Mouse (Mus musculus): ENCODE results near the gene Ctxn1.
"Not testable (repeated sequence)": the region's sequence is repeated elsewhere in the genome, so short reads cannot be mapped to it uniquely, and the experiment has no call there.

Ctxn1 gene

DNA sequence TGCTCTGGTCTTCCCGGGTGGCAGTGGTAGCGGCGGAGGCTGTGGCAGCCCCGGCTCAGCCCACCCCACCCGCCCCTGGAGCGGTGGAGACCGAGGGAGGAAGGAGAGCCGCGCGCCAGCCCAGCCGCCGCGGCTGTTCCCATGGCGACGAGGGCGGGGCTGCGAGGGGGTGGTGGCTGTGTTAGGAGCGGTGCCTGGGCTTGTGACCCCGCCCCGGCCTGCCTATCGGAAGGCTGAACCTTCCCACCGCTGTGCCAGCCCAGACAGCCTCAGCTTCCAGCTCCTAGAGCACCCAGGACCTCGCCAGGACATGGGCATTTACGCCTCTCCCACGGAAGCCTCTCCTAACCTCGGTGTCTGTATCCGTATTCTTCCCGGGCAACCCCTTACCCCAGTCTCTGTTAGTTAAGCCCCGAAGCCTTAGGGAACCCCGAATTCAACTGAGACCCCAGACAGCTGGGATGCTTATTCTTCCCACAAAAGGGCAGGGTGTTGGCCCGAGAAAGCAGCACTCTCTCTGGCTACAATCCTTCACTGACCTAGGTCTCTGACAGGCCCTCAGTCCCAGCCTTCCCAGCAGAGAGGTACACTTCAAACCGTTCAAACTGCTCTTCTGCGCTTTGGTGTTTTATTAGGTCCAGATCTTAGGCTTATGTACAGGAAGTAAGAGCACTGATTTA, at the start of gene Ctxn1:
Gene Ctxn1 (minus strand): TSS at position 150 of the 680 bp plus-strand sequence.
- DNase-seq: peak; percentile 98

DNA sequence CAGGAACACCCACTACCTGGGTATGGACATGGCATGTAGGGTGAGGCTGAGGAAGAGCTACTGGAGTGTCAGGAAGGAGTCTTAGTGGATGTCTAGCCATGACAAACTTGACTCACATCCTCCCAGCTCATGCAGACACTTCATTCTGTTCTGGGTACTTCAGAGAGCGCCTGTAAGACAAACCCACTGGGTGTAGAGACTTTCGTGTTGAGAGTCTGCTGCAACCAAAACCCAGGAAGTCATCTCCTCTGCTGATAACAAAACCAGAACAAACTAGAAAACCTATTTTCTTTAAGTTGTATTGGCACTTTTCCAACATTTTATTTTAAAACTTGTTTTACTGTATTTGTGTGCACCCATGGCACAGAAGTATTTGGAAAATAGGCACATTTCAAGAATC, 46.8 kb upstream of the Ctxn1 start:
- DNase-seq: no peak

DNA sequence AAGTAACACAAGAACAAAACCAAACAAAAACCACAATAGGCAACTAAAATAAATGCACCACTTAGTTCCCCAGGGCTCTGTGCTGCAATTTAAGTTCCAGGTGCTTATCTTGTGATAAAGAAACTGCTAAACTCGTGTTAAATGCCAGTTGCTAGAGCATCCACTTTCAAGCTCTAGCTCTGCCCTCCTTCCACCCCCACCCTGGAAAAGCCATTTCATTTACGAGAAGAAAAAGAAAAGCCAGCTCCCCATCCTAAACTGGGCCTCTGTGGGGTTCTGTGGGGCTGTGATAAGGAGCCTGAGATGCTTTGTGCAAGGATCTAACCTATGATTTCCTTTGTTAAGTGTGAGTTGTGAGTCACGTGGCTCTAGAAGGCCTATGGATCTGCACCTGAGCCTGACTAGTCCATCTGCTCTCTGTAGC, 45.1 kb upstream of the Ctxn1 start:
- DNase-seq: peak; percentile 34

DNA sequence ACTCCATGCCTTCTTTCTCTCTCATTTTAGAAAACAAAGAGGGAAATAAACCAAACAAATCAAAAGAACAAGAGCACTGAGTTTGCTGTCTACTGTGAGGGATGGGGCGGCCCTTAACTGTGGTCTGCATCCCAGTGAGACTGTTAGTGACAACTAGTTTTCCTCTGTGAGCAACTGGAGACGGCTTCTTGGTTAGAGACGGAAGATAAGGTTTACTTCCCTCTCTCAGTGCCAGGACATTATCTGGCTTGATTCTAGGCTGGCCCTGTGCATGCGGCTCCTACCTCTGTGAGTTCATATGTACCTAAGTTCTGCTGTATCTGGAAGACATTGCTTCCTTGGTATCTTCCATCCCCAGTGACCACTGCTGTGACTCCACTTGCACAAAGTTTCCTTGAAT, 38.7 kb upstream of the Ctxn1 start:
- DNase-seq: no peak

- DNase-seq: no peak
Observed at GRCm38 (mm10) chr8:4292738-4293137, 33.7 kb upstream of the Ctxn1 start.

DNA sequence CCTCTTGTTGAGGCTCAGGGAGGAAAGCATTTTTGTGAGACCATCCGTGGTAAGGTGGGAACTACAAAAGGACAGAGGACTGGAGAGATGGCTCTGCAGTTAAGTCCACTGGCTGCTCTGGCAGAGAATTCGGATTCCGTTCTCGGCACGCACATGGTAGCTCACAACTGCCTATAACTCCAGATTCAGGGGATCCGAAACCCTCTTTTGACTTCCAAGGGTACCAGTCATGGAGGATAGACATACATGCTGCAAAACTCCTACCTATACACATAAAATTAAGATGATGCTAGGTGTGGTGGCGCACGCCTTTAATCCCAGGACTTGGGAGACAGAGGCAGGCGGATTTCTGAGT, 17.0 kb upstream of the Ctxn1 start:
- DNase-seq: no peak

DNA sequence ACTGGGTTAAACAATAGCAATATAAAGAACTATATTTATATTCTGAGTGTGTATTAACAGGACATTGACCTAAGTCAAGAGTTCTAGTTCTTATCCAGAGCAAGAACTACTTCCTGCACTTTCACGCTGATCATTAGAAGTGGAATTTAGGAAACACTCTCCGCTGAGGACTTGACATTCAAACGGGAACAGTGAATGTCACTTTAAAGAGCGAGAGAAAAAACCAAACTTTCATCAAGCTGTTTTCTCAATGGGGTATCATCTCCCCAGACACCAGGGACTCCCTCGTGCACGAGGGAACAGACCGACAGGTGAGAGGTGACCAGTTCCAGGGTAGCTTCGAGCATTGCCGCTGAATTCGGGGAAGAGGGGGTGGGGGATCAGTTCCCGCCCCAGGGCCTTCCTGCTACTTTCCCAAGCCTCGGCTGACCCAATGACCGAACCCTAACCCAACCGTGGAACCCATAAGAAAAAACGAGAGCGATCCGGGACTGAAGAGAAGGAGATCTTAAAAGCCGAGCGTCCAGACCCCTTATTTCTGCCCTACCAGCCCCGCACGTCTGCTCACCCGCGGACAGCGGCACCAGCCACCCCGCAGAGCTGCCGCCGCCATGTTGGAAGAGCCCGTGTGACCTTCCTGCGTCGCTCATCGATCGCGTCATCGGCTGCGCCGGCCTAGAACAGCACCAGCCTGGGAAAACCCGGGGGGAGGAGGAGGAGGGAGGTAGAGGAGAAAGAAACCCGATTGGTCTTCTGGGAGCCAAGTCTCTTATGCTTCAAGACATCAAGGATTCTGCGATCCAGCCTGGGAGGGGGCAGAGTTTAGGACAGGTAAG, 16.4 kb upstream of the Ctxn1 start, which contains the start of gene Timm44:
Gene Timm44 (minus strand): TSS at position 639 of the 836 bp plus-strand sequence.
- peak; percentile 93 for DNase-seq

- no peak for DNase-seq
Observed at GRCm38 (mm10) chr8:4269609-4270008, 10.5 kb upstream of the Ctxn1 start.

GRCm38 (mm10) chr8:4267627-4268026, 8.6 kb upstream of the Ctxn1 start:
- no peak for DNase-seq

GRCm38 (mm10) chr8:4265160-4265914, 6.3 kb upstream of the Ctxn1 start:
- DNase-seq: no peak

DNA sequence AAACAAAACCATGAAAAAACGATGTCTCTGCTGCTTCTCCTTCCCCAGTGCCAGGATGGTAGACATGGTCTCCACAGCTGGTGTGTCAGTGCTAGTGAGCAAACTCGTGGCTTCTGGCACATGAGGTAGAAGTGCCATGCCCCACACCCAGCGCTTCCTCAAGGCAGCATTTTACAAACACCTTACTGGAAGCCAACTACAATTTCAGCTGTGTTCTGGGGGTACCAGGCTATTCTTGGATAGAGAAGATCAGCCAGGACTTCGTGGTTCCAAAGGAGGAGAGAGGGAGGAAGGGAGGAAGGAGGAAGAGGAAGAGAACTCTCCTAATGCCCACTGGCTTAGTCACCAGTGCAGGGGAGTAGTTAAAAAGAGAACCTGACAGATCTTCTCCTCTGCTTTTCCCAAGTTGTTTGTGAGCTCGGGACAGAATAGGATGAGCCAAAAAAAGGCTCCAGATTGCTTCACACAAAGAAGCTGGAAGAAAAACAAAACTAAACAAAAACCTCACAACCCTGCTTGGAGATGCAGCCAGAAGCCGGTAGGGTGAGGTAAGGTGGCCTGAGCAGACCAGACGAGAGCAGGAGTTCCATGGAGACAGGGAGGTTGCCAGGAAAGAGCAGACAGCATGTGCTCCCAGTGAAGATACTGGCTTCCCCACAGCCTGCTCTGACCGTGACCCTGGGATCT, 4.2 kb upstream of the Ctxn1 start:
- no peak for DNase-seq

- DNase-seq: no peak
Observed at GRCm38 (mm10) chr8:4259805-4260170, 714 bp upstream of the Ctxn1 start.

- DNase-seq: no peak
Observed at GRCm38 (mm10) chr8:4258678-4259077, 396 bp downstream of the Ctxn1 start.

DNA sequence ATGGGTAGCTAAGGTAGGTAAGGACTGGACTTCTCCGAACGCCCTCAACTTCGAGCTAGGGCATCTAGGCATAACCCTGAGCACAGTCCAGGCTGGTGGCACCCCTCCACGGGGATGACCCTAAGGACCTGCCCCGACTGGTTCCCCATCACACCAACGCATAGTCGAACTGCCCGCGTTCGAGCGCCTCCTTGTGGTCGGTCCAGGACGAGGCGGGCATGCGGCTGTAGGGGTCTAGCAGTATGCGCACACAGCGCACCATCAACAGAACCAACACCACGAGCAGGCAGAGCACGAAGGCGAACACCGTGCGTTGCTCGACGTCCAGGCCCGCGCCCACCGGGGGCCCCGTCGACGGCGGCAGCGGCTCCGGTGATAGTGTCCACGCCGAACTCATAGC, 841 bp downstream of the Ctxn1 start:
- DNase-seq: peak; percentile 83

DNA sequence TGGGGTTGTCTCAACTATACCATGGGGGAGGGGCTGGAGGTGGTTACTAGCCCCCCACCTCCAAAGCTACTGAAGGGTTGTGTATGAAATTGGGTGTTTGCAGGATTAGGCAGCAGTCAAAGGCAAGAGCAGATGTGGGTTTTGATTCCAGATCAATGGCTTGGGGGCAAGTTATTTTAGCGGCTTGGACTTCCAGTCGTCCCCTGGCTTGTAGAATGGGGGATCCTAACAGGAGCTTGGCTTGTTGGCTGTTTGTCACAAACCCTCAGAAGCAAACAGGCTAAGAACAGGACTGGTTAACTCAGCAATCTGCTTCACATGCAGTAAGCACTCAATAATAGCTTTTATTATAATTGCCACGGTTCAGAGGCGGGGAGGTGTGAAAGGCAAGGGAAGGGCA, 1.7 kb downstream of the Ctxn1 start:
- no peak for DNase-seq

DNA sequence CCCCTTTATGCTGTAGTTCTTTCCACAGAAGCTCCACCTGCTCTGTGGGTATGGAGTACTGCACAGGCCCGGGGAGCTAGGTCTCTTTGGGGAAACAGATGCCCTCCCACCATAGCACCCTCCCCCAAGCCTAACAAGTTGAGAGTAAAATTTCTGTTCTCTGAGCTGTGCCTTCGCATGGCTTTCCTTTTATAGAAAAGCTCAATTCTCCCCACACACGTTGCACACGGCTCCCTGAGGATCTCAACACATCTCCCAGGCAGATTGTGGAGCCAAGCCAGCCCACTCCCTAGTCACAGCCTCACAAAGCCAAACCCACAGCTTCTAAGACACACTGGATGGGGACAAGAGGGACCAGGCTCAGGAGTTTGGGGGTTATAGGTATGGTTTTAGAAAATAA, 2.2 kb downstream of the Ctxn1 start:
- DNase-seq: no peak

DNA sequence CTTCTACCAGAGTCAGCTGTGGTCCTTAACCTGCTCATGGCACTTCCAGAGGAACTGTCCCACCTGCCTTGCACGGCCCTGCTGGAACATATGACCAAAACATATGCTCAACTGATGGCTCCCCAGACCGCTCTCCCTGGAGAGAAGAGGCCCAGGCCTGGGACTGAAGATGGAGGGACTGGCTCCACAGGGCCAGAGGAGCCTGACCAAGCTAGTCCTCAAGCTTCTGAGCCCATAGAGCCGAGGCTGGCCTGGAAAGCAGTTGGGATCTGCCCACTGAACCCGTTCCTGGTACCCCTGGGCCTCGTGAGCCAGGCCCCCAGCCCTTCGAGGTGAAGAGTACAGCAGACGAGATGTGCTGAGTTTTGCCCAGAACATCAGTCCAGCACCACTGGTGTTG, 3.6 kb downstream of the Ctxn1 start:
- not testable (repeated sequence) for DNase-seq

GRCm38 (mm10) chr8:4254001-4254400, 5.1 kb downstream of the Ctxn1 start:
- DNase-seq: no peak

GRCm38 (mm10) chr8:4252934-4253841, 5.9 kb downstream of the Ctxn1 start, which contains the start of gene Snapc2:
Snapc2 (plus strand) TSS chr8:4253080.
- DNase-seq: peak; percentile 98

GRCm38 (mm10) chr8:4252116-4252760, 6.8 kb downstream of the Ctxn1 start:
- no peak for DNase-seq

DNA sequence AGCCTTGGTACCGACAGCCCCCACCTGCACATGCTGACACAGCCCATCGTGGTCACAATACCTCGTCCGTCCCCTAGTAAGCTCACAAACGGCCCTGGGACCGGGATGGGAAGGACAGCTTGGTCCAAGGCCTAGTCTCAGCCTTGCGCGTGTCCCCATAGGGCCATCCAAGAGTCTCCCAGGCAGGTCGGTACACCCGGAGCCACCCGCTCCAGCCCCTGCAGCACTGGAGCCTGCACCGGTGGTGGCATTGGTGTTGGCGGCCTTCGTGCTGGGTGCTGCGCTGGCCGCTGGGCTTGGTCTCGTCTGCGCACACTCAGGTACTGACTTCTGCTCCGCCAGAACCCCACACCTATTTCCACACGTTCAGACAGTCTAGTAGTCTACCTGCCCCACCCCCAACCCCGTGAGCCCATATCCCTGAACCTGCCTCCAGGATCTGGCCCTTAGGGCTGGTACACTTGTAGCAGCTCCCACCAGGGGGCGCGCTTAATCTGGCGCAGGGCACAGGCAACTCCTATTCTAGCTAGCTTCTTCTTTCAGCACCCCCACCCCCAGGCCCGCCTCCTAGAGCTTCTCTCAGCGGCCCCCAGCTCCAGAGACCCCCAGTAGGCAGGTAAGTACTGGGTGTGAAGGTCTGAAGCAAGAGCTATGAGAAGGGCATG, 8.6 kb downstream of the Ctxn1 start:
- DNase-seq: peak; percentile 87

Data from liver (tissue).